Mouse (Mus musculus) heart, postnatal 4 days (tissue): ENCODE results near the gene Prr5. TPM values are rescaled to one million over a fixed set of nuclear protein-coding genes. Genes with fewer than 3 reads are reported as not detected.
"Not testable (repeated sequence)": the region's sequence is repeated elsewhere in the genome, so short reads cannot be mapped to it uniquely, and the experiment has no call there.

Experiments
- DNase-seq: peaks from one replicate; pipeline ENCODE4 v3.0.0; 2021
- total RNA-seq, 2 experiments: library from RNA; stranded (reverse); gene quantifications; 2 replicates each; pipeline ENCODE4 v1.2.3; 2021

Prr5 gene
- total RNA-seq, 2 experiments from 2014 or later: 11.6 to 12.3 TPM

GRCm38 (mm10) chr15:84714730-84715129 is 45.3 kb downstream of the Prr5 start:
- peak; percentile 93 for DNase-seq

- DNase-seq: no peak
Measured at GRCm38 (mm10) chr15:84715132-84715531, 45.7 kb downstream of the Prr5 start.

GRCm38 (mm10) chr15:84717570-84718270 is 48.3 kb downstream of the Prr5 start:
- DNase-seq: not testable (repeated sequence)

- no peak for DNase-seq
Measured at GRCm38 (mm10) chr15:84718785-84719184, 49.4 kb downstream of the Prr5 start.

- DNase-seq: peak; percentile 54
Measured at GRCm38 (mm10) chr15:84719791-84720190, 50.4 kb downstream of the Prr5 start, which contains the start of gene Arhgap8. Arhgap8 (plus strand) TSS chr15:84720052.

GRCm38 (mm10) chr15:84720291-84721204 is 51.1 kb downstream of the Prr5 start:
- DNase-seq: peak; percentile 59

GRCm38 (mm10) chr15:84723656-84724055 is 54.2 kb downstream of the Prr5 start:
- DNase-seq: not testable (repeated sequence)

- DNase-seq: no peak
Measured at GRCm38 (mm10) chr15:84724199-84724598, 54.8 kb downstream of the Prr5 start.

GRCm38 (mm10) chr15:84729685-84730084 is 60.3 kb downstream of the Prr5 start:
- DNase-seq: peak; percentile 31

- no peak for DNase-seq
Measured at GRCm38 (mm10) chr15:84730893-84731292, 61.5 kb downstream of the Prr5 start.

- no peak for DNase-seq
Measured at GRCm38 (mm10) chr15:84731676-84732424, 62.4 kb downstream of the Prr5 start.

- DNase-seq: no peak
Measured at GRCm38 (mm10) chr15:84732425-84732749, 63.0 kb downstream of the Prr5 start.

- no peak for DNase-seq
Measured at GRCm38 (mm10) chr15:84736346-84736993, 67.0 kb downstream of the Prr5 start.

GRCm38 (mm10) chr15:84736994-84737346 is 67.5 kb downstream of the Prr5 start:
- no peak for DNase-seq

GRCm38 (mm10) chr15:84738246-84738645 is 68.8 kb downstream of the Prr5 start:
- DNase-seq: no peak

GRCm38 (mm10) chr15:84741573-84741972 is 72.2 kb downstream of the Prr5 start:
- no peak for DNase-seq

- DNase-seq: no peak
Measured at GRCm38 (mm10) chr15:84743347-84743746, 73.9 kb downstream of the Prr5 start.

- no peak for DNase-seq
Measured at GRCm38 (mm10) chr15:84744308-84744707, 74.9 kb downstream of the Prr5 start.

GRCm38 (mm10) chr15:84745831-84746230 is 76.4 kb downstream of the Prr5 start:
- DNase-seq: peak; percentile 24
